Mouse (Mus musculus) adrenal gland, postnatal 4 days (tissue): ENCODE results near the gene Hadha. TPM values are rescaled to one million over a fixed set of nuclear protein-coding genes. Genes with fewer than 3 reads are reported as not detected.

Experiments
- DNase-seq, 2 experiments: peaks; one replicate each; pipeline ENCODE4 v3.0.0; 2021 to 2022; ENCODE audit warnings: low spot score in 2 of 2, mixed read lengths in 2 of 2
- total RNA-seq, 2 experiments: library from RNA; stranded (reverse); gene quantifications; 2 replicates each; pipeline ENCODE4 v1.2.3; 2021

Hadha gene
- total RNA-seq, 2 experiments from 2014 or later = 374 to 422 TPM

DNA sequence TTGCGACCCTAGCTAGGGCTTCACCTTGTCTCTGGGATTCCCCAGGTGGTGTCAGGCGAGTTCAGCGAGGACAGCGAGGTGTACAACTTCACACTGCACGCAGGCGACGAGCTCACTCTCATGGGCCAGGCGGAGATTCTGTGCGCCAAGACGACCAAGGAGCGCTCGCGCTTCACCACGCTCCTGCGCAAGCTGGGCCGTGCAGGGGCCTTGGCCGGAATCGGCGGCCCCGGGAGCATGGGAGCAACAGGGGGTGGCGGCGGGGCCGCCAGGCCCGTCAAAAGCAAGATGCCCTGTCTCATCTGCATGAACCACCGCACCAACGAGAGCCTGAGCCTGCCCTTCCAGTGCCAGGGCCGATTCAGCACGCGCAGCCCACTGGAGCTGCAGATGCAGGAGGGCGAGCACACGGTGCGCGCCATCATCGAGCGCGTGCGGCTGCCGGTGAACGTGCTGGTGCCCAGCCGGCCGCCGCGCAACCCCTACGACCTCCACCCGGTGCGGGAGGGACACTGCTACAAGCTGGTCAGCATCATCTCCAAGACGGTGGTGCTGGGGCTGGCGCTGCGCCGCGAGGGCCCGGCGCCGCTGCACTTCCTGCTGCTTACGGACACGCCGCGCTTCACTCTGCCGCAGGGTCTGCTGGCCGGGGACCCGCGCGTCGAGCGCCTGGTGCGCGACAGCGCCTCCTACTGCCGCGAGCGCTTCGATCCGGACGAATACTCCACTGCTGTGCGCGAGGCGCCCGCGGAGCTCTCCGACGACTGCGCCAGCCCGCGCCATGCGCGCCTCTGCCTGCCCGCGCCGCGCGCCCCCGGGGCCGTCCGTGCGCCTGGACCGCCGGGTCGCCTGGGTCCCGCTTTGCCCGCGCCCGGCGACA lies 40.8 kb downstream of the Hadha start:
- DNase-seq = peak; percentile 41 to 54

DNA sequence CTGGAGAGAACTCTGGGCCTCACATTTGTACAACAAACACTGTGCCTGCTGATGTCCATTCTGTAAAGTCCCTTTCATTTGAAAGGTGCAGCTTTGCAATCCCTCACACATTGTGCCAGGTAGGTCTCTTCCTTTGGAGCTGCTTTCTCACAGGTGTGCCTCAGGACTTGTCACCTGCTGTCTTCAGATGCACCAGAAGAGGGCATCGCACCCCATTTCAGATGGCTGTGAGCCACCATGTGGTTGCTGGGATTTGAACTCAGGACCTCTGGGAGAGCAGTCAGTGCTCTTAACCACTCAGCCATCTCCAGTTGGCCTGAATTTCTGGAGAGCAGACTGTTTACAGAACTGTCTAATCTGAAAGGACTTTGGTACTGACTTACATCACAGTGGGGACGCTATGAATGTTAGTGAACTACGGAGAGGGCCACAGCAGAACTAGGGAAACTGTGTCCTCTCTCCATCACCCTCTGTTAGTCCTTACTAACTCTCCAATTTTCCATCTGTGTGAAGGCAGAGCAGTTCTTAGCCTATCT lies 42.4 kb downstream of the Hadha start:
- DNase-seq = no peak

DNA sequence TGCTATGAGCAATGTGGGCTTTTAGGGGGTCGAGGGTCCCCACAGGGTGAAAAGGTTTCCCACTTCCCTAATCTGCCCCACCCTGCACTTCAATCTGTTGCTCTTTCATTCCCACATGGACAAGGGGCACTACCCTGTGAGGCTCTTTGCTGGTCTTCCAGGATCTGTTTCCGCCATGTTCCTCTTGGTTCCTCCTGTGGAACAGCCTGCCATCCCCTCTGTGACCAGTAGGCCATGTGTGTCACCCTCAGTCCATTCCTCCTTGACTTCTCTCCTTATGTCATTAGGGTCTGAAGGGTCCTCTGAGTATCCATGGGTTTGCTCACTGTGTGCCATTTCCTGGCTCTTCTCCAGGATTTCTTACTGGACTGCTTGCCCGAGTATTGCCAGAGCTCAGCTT lies 43.2 kb downstream of the Hadha start:
- no peak for DNase-seq

DNA sequence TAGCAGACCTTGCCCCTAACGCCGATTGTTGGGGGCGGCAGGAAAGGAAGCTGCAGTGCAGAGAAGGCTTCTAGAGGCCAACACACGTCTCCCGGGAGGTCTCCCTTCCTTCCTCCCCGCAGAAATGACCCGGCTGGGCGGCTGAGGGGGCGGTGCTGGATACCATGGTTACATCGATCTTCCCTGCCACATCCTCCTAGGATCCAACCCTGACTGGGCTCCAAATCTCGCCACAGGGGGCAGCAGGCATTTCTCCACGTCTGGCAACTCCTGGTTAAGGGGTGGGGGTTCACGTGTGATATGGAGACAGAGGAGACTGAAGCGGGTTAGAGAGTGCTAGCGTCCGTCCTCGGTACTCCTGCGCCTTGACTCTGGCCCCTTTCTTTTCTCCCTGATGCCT lies 43.8 kb downstream of the Hadha start:
- no peak for DNase-seq

DNA sequence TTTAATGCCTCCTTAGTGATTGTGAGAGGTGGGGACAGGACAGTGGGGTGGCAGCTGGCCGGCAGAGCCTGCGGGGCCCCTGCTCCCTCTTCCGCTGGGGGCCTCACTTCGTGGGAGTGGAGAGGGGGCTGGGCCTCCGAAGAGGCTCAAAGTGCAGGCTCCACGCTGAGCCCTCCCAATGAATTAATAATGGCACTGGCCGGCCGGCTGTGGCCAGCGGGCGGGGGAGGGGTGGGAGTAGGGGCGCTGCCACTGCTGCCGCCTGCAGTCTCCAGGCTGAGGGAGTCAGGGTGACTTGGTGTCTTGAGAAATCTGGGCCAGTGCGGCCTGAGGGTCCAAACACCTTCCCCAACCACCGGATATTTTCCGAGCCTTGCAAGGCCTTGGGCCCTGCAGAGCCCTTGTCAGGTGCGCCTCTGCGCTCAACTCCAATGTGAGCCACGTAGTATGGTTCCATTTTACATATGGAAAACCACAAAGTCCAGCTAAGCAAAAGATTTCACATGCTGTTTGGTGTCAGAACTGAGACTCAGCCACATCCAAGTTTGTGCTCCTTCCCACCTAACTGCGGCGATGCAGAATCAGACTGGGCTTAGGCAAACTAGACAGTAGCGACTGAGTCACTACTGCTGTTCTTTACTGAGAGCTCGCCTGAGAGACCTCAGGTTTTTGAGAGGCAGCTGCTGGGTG lies 44.4 kb downstream of the Hadha start:
- DNase-seq = no peak

DNA sequence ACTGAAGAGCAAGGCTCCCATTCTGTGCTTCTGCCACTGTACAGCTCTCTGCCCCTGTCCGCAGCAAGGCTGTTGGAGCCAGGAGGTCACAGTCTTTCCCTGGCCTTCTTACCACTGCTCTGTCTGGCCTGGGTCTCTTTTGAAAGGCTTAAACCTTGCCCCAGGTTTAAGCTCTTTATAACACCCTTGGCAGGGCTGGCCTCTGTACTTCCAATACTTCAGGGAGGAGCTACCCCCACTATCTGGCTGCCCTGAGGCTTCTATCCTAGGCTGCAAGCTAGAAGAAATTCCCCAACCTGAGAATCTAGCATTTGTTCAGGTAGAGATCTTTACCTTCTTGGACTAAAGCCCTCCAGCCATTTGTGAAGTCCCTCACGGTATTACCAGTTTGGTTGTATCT lies 45.1 kb downstream of the Hadha start:
- no peak for DNase-seq

DNA sequence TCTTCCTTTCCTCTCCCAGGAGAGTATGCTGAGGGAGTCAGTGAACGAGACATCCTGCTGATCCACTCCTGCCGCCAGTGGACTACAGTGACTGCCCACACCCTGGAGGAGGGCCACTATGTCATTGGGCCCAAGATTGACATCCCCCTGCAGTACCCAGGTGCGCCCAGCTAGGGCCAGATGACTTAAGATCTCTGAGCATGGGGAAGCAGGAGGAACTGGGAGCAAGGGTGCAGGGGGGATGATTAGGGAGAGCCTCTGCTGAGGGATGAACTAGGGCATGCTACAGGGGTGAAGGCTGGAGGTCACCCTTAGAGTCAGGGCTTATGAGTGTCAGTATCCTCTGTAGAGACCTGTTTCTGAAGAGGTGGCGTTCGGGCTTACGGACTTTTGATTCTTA lies 46.7 kb downstream of the Hadha start:
- no peak for DNase-seq

DNA sequence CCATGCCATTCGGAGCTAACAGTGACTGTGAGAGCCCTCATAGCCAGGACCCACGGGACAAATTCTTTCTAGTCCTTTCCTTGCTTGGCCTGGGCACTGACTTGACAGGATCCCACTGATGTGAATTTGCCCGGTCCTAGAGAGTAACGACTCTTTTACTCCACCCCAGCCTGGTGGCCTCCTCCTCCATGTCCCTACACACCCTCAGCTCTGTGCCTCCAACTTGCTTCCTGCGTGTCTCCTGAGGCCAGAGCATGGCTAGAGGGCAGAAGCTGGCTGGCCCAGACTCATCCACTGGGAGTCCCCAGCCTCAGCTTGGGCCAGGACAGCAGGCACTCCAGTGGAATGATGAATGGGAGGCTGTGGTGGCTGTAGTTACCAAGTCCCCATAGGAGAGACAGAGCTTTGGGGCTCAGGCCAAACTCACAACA lies 47.3 kb downstream of the Hadha start:
- no peak for DNase-seq

DNA sequence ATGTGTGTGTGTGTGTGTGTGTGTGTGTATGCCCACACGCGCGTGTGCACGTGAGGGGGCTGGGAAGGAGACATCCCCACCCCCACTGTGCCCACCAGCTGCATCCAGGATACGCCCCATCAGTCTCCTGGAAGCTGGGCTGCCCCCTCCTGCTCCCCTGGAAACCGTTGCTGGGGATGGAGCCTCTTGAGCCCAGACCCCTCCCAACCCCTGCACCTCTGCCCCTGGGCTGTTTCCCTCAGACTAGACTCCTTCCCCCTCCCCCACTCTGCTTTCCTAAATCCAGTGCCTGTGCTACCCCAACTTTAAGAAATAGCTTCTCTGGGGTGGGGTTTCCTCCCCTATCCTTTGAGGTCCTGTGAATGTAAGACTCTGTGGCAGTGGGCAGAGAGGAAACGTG lies 47.8 kb downstream of the Hadha start:
- no peak for DNase-seq

DNA sequence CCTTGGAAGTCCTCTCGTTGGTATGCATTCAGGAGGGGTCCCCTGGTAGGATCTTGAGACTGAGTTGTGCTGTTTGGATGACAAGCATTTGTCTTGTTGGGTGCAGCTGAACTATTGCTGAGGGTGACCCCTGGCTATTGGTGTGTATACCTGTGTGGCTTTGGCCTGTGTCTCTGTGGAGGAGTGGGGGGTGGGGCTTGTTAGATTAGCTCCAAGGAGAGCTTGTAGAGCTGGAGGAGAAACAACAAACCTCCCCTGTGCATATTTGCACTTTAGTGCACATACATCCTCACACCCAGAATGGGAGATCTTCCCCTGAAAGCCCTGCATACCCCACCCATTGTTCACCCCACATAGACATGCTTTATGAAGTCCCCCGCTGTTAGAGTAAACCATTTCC lies 48.2 kb downstream of the Hadha start:
- no peak for DNase-seq

DNA sequence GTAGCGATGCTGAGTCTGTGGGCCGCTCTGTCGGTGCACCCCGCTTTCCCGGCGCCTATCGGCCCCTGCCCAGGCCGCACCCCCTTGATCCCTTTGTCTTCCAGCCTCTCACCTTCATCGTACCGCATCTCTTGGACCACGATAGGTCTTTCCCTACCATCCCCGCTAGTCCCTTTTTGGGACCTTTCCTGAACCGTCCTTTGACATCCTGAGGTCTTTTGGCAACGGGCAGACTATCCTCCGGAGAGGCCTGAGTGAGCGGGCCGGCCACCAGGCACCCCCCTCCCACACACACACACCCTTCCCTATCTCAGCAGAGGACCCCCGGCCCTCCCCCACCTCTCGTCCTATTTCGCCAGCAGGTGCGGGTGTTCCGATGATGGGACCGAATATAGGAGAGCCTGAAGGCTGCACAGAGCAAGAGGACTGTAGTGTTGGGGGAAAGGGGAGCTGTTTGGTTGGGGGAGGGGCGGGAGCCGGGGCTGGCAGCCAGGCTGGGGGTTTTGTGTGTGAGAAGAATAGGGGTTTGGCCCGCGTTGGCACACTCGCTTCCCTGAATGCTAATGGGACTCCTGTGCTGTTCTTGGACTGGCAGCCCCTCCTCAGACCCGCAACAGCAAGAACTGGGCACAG lies 49.2 kb downstream of the Hadha start, which contains the start of gene 3110082J24Rik:
Gene 3110082J24Rik (minus strand): TSS at position 419 of the 633 bp plus-strand sequence.
- peak in 1 of 2 experiments; percentile 2 for DNase-seq

DNA sequence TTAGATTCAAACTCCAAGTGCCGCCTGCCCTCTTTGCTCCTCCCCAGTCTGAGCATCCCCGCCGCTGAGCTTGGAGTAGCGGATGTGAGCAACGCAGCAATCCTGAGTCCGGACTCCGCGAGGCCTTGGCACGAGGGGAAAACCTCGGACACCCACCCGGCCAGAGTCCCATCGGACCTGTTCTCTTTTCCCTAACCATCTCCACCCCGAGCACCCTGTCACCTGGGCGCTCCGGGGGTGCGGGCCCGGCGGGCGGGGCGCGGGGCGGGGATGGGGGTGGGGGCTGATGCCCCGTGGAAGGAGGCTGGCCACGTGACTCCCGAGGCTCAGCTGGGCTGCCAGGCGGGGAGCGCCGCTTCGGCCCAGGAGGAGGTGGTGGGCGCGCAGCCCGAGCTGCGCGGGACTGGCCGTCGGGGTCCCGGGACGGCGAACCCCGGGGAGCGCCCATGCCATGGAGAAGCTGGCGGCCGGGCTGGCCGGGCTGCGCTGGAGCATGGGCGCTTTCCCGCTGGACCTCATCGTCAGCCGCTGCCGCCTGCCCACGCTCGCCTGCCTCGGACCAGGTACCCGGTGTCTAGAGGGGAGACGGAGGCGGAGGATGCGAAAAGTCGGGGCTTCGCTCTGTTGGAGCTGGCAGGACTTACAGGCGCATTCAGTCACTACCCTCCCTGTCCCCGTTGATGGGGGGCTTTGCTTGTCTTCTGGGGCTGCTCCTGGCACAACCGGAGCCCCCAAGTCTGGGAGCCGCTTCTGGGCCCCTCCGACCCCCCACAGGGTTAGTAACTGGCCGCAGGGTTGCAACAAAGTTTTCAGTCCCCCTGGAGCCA lies 49.9 kb downstream of the Hadha start, which contains the start of gene Garem2:
Gene Garem2 (plus strand): TSS at position 321 of the 827 bp plus-strand sequence.
- peak in 1 of 2 experiments; percentile 3 for DNase-seq

DNA sequence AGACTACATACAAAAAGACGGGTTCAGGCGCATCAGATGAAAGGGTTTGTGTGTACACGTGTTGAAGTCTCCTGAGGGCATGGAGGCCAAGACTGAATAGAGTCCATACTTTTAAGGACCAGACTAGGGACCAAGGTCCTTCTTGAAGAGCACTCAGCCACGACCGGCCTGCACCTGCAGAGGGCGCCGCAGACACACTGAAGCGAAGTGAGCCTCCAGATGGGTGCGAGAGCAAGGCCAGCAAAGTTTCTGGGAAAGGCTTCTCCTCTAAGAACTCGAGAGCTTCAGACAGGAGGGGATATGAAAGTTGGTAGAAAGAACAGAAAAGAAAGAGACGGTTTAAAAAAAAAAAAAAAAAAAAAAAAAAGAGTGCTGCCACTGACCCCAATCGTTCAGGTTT lies 50.6 kb downstream of the Hadha start:
- DNase-seq = peak in 1 of 2 experiments; percentile 4

DNA sequence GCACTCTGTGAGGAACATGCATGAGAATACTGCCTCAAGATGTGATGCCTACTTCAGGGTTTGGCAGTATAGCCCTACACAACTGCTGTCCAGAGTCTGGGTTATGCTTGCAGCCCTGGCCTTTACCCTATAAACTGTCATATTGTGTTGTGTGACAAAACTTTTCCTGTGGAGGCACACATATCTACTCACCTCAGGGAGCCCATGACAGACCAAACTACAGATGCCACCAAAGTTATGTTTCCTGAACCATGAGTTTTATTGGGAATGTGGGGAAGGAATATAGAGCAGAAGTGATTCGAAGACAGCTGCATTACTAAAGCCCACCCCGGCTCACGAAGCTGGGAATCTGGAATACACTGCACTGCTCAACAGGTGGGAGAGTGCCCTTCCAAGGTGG lies 51.6 kb downstream of the Hadha start:
- no peak for DNase-seq

DNA sequence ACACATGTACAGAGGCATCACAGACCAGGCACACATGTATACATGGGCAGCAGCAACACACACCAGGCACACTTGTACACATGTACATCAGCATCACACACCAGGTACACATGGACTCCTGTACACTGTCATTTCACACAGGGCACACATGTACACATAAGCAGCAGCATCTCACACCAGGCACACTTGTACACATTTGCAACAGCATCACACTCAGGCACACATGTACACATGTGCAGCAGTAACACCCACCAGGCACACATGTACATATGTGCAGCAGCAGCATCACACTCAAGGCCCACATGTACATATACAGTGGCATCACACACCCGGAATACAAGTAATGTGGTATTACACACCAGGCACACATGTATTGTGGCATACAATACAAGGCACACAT lies 56.7 kb downstream of the Hadha start:
- DNase-seq = no peak

DNA sequence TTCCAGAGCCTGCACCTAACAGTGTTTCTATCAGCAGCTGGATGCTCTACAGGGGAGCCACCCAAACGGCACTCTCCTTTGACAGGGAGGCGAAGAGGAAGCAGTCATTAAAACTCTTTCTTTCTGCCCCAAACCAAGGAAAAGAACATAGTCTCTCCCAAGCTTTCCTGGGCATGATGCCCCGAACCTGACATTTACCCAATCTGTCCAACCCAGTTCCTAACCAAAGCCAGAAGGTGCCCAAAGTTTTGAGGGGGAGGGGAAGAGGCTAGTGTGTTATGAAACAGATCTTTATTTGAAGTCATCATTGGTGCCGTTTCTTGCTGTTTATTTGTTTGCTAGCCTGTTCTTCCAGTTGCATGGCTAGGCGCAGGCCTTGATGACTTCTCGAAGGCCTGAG lies 59.2 kb downstream of the Hadha start:
- DNase-seq = no peak

DNA sequence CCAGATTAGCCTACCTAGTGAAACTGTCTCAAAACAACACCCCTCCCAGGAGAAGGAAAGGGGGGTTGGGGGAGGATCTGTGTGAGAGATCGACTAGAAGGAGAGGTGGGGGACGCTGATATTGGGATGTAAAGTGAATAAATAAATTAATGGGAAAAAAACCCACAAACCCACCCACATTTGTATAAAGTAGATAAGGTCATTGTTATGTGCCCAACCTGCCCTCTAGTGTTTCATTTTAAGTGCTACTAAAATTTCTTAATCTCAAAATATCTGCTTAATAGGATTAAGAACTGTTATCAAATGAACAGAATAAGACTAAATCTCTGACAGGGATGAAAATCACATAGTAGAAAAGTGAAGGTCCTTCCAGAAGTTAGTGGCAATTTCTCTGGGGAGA lies 60.6 kb downstream of the Hadha start:
- DNase-seq = no peak

DNA sequence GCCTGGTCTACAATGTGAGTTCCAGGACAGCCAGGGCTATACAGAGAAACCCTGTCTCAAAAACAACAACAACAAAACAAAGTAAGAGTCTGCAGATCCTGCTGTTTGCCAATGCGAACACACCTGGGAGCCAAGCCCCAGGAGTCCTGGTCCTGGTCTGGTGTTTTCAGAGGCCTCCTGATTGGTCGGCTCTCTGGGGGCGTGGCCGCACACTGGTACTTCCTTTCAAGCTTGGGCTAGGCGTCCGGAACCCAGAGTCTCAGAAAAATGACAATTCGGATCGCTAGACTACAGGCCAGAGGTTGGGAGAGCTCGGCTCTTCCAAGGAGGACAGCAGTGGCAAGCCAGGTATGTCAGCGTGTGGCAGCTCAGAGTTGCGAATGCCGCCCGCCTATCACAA lies 62.3 kb downstream of the Hadha start:
- DNase-seq = no peak

DNA sequence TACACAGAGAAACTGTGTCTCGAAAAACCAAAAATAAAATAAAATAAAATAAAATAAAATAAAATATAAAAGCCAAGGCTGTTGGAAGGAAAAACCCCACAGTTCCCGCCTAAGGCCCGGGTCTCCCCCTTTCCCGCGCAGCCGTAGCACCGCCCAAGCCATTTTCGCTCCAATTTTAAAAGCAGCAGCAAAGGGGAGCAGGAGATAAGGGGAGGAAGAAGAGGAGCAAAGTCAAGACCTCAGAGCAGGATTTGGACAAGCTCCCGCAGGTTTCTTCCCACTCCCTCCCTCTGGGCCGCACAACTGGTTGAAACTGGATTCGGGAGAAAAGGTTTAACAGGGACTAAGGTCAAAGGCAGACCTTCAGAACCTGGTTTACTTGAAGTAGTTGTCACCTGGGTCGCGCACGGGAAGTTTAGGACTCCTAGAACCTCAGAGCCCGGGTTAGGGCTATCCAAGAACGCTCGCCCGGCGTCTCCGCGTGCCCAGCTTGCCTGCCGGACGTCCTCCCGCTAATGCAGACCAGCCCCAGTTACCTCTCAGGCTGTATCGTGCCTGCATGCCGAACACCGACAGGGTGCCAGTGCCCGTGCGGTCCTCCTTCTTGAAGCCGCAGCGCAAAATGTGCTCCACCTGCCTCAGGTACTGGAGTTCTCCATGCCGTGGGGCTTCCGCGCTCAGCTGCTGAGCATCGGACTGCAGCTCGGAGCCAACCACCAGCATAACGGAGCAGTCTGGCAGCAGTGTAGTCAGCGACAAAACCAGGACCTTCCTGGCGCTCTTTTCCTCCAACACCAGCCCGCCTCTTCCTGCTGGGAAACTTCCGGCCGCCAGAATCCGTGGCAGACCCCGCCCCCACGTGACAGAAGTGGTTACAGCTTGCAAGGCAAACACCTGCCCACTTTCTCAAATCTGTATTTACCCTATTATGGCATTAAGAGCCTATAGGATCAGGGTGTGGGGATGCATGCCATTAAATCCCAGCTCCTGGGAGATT lies 81.8 kb downstream of the Hadha start, which contains the start of gene Tyms:
Gene Tyms (minus strand): TSS at position 793 of the 997 bp plus-strand sequence.
- peak; percentile 41 to 59 for DNase-seq
